Mouse (Mus musculus): ENCODE measurements around the gene Sap30l. TPM values are rescaled to one million over a fixed set of nuclear protein-coding genes. Genes with fewer than 3 reads are reported as not detected.

The Sap30l gene
- polyA plus RNA-seq (2015; fragmentation: Nextera tagmentation; extraction: Ambion mirVana) = 9.3 and 10.2 TPM in 2 replicates

DNA sequence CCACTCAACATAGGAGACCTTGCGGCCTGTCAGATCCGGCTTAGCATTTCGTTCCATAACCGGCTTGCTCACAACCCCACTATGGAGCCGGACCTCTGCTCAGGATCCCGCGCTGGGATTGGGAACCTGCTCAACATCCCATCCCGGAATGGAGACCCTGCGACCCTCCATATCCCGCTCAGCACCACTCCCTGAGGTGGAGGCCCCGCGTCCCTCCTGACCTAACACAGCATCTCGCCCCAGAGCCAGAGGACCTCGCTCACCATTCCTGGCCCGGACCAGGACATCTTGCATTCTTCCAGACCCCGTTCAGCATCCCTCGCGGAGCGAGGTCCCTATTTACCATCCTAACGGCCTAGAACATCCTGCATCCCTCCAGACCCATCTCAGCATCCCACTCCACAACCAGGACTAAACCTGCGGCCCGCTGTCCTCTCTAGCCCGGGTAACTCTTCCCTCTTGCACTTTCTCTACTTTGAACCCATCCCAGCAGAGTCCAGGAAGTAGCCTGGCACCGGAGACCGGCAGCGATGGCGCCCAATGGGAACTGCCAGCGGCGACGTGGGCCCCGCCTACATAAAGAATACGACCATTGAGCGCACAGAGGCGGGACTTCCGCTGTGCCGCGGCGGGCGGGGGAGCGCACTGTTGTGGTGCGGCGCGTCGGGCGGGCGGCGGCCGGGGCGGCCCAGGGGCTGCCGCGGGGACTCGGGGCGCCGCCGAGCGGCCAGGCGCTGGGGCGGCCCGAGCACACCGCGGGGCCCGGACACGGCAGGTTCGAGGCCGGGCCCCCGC is at the start of gene Sap30l:
Sap30l (plus strand) TSS at position 667 of the 795 bp plus-strand sequence.

DNA sequence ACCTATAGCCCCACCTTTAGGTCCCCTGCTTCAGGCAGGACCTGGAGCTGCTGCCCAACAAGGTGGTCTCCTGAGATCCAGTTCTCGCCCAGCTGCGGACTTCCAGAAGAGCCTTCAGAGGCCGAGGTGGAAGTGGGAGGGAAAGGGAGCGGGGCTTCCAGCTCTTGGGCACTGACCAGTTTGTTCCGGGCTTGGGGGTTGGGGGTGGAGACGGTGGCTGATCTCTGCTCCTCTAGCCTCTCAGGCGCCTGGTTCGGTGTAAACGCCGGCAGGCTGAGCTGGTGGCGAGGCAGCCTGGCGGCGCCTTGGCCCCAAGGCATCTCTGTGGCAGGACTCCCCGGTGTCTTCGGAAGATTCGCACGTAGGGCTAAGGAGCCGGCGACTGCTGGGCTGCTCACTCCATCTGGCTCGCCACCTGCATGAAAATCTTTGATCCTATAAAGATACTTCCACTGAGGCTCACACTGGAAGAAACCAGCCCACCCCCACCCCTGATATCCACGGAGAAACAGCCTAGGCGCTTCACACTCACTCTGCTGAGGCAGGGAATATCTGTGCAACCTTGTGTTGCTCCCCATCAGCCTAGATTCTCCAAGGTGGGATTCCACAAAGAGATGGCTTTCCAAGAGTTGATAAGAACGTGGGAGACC is 31.2 kb downstream of the Sap30l start, which contains the start of gene Hand1:
Hand1 (minus strand) TSS at position 267 of the 650 bp plus-strand sequence.

Other genes starting within 250 kb of the Sap30l start
- 13.5 and 14.0 TPM in 2 replicates for gene Galnt10, start 156.2 kb upstream of the Sap30l start, polyA plus RNA-seq (2015; fragmentation: Nextera tagmentation; extraction: Ambion mirVana)
- 0.42 and 0.48 TPM in 2 replicates for gene Hand1, start 31.2 kb downstream of the Sap30l start, polyA plus RNA-seq (2015; fragmentation: Nextera tagmentation; extraction: Ambion mirVana)
- 11.3 and 12.2 TPM in 2 replicates for gene Larp1, start 207.4 kb downstream of the Sap30l start, polyA plus RNA-seq (2015; fragmentation: Nextera tagmentation; extraction: Ambion mirVana)

Data from urinary bladder, postnatal 0 days (tissue).